Mouse (Mus musculus) embryo, embryonic 11.5 days (tissue): Measurements from ENCODE around the gene Pls1.

Experiments
- DNase-seq: peaks from one replicate; pipeline ENCODE4 v3.0.0-alpha.2; 2012; ENCODE audit warnings: low read depth, low spot score

The Pls1 gene

GRCm38 (mm10) chr9:95844825-95845460 lies at the start of gene Pls1:
Gene Pls1 (minus strand): TSS chr9:95845311.
- peak; percentile 75 for DNase-seq

DNA sequence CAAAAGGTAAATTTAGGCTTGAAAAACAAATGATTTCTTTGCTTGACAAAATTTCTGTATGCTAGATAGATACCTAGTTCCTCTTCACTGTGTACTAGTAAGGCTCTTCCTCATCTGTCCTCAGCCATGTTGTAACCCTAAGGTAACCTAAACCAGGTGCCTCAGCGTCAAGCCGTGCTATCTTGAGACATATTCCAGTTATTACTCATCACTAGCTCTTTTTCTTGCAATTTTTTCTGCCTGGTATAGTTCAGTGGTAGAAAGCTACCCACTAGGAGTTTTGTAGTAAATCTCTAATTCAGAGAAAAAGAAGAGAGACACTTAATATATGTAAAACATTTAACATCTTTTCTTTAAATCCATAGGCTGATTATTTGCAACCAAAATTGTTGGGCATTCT lies 37.6 kb upstream of the Pls1 start:
- no peak for DNase-seq

DNA sequence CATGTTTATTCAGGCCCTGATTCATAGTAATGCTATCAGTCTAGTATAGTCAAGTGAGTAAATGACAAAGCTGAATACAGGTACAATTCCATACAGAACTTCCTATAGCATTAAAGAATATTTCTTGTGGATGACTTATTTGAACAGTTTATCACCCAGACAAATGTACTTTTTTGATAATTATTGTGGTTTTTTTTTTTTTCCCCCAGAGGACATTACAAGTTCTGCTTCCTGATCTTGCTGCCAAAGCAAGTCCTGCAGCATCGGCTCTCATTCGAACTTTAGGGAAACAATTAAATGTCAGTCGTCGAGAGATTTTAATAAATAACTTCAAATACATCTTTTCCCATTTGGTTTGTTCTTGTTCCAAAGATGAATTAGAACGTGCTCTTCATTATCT lies 33.1 kb upstream of the Pls1 start:
- DNase-seq = no peak

- peak; percentile 47 for DNase-seq
These were observed 13.0 kb upstream of the Pls1 start for GRCm38 (mm10) chr9:95858027-95858570.

GRCm38 (mm10) chr9:95857414-95858026 lies 12.4 kb upstream of the Pls1 start, which contains the start of gene Atr:
Gene Atr (plus strand): TSS chr9:95857597.
- peak; percentile 90 for DNase-seq

GRCm38 (mm10) chr9:95856004-95856403 lies 10.9 kb upstream of the Pls1 start:
- no peak for DNase-seq

- DNase-seq = no peak
These were observed 9.8 kb upstream of the Pls1 start for GRCm38 (mm10) chr9:95854891-95855290.

DNA sequence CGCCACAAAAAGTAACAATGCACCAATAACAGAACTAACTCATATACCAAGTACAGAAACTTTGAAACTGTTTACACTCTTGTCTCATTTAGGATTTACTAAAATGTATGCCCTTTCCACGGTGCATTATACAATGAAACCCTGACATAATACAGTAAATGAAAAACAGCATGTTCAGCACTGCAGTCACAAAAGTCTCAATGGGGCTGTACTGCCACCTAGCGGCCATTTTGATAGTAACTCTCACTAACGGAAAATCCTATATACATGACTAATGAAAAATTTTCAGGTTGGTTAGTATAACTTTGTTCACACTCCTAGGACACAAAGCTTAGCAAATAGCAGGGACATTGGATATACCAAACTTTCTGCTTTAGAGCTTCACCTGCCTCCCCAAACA lies 7.8 kb upstream of the Pls1 start:
- DNase-seq = peak; percentile 73

GRCm38 (mm10) chr9:95851671-95852070 lies 6.6 kb upstream of the Pls1 start:
- no peak for DNase-seq

GRCm38 (mm10) chr9:95845711-95846110 lies 600 bp upstream of the Pls1 start:
- DNase-seq = no peak

GRCm38 (mm10) chr9:95839424-95839823 lies 5.7 kb downstream of the Pls1 start:
- DNase-seq = no peak

- no peak for DNase-seq
These were observed 9.4 kb downstream of the Pls1 start for GRCm38 (mm10) chr9:95835741-95836140.

- DNase-seq = no peak
These were observed 10.3 kb downstream of the Pls1 start for GRCm38 (mm10) chr9:95834799-95835198.

- DNase-seq = no peak
These were observed 12.4 kb downstream of the Pls1 start for GRCm38 (mm10) chr9:95832758-95833157.

DNA sequence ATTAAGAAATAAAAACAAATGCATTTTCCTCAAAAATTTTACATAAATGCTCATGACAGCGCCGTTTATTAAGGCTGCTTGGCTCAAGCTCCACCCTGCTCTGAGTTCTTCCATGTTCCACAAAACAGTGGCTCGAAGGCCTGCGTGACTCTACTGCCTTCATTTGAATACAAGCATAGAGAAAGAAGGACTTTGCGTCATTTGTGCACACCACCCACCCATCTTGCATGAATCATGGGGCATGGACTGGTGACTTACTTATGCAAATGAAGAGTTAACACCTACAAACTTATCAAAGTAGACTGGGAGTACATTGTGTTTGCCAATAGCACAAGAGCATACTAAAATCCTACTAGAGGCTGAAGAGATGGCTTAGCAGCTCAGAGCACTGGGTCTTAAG lies 17.5 kb downstream of the Pls1 start:
- no peak for DNase-seq

DNA sequence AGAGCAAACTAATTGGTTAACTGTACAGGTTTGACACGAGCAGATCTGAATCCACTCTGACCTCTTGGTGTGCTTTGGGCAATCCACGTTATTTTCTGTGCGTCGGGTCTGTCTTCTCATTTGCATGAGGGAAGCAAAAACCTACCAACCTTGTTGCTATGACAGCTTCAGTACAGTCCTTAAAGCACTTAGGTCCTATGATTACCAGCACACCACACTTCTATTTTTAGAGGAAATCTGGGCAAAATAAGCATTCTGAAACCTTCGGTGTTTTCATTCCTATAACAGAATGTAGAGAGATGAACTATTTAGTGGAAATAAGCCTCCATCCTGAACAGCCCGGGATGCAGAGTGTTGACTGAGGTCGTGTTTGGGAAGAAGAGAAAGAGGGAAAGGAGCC lies 22.6 kb downstream of the Pls1 start:
- DNase-seq = no peak

- no peak for DNase-seq
These were observed 29.4 kb downstream of the Pls1 start for GRCm38 (mm10) chr9:95815706-95816105.

GRCm38 (mm10) chr9:95815015-95815673 lies 30.0 kb downstream of the Pls1 start:
- no peak for DNase-seq

GRCm38 (mm10) chr9:95813721-95814531 lies 31.2 kb downstream of the Pls1 start:
- DNase-seq = no peak

DNA sequence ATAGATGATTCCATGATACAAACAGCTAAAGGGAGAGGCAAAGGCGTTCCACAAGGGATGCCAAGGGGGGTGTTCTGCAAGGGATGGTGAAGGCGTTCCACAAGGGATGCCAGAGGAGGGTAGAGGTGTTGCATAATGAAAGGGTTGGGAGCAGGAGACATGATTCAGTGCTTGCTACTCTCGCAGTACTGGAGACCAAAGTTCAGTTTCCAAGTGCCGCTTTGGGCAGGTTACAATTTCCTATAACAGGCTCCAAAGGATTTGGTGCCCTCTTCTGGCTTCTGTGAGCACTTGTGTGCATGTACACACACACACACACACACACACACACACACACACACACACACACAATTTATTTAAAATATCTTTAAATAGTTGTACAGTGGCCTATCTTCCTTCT lies 33.3 kb downstream of the Pls1 start:
- no peak for DNase-seq

GRCm38 (mm10) chr9:95809596-95809995 lies 35.5 kb downstream of the Pls1 start:
- DNase-seq = no peak

DNA sequence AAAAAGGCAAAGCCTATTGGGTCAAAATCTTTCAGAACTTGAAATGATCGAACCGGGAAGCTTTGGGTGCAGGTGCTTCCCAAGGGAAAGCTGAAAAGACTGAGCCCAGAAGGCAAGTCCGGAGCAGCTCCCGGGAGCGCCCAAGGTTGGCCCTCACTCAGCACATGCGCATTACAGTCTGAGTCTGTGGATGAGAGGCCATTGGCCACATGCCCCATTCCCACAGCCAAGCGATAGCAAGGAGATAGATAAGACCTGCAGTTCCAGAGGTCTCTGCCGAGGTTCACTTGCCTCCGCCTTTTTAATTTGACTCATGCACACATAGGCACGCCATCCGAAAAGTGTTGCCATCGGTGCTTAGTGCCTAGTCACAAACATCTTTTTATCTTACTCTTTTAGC lies 39.7 kb downstream of the Pls1 start:
- DNase-seq = no peak
